In the genomic region with DNA sequence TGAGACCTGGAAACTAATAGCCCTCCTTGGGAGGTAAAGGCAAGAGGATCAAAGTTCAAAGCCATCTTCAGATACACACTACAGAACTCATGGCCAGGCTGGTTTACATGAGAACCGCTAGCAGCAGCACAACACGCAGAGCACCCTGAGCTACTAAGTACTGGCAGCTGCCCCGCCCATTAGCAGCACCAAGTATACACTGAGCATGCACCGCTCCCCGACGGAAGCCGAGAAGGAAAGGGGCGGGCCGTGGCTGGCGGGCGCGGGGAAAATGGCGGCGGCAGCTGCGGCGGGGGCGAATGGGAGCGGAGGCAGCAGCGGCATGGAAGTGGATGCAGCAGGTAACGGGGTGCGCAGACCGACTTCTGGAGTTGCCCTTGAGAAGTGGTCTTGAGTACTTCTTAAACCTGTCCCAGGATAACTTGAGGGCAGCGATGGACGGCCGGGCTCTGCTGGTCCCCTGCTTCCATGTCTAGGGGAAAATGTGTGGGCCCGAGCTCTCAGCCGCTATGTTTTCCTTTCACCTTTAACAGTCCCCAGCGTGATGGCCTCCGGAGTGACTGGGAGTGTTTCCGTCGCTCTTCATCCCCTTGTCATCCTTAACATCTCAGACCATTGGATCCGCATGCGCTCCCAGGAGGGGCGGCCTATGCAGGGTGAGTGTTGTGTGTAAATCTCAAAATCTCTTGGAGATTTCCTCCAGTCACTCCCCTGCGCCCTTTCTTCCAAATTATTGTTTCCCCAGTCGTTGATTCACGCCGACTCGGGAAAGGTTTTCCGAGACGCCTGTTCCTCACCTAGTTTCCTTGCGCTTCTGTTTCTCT, we compare ENCODE assay signal across 7 mouse cellular contexts. TPM values are rescaled to one million over a fixed set of nuclear protein-coding genes. Genes with fewer than 3 reads are reported as not detected.
DNase-seq lines count a peak whose midpoint lies in the region; ATAC-seq lines count a peak whose summit lies in the region.

Cops6 (plus strand) TSS at position 230 of the 824 bp plus-strand sequence.

- no peaks in the 10 kb centered on the region for H3K9me3 ChIP-seq in intestine, embryonic 15.5 days
- no peaks in the 10 kb centered on the region for H3K9me3 ChIP-seq in midbrain, embryonic 10.5 days (replicated peaks)

- no peaks in the 10 kb centered on the region for H3K27me3 ChIP-seq in intestine, embryonic 15.5 days (replicated peaks)
- H3K27me3 ChIP-seq in midbrain, embryonic 10.5 days (ENCODE audit: low read depth, poor library complexity, severe bottlenecking), result no peaks in the 10 kb centered on the region

- H3K9ac ChIP-seq in intestine, embryonic 15.5 days, result peak within 1 kb of the TSS; percentile 73

- peak; percentile 97 for ATAC-seq in intestine, embryonic 15.5 days

- intact Hi-C loops in gastrocnemius, postnatal 36 days (cut with DNase I), result loop anchor here (2.0 kb wide), 1 partner anchor 44 kb away; the partner anchor contains the start of gene Zscan21
- intact Hi-C loops in left cerebral cortex, postnatal 25 days (cut with DNase I), result loop anchor here (1.0 kb wide), 2 partner anchors 10 to 26 kb away; partner anchors contain the start of genes Cnpy4 and Taf6

- H3K4me1 ChIP-seq in intestine, embryonic 15.5 days (replicated peaks), result peaks cover 17% of the 10 kb centered on the region
- H3K4me1 ChIP-seq in midbrain, embryonic 10.5 days, result peaks cover 19% of the 10 kb centered on the region

- under 1% methylated on average over 42 of the region's 42 CpGs for WGBS in intestine, embryonic 15.5 days
- 2% methylated on average over 42 of the region's 42 CpGs for WGBS in midbrain, embryonic 10.5 days

- peaks cover 27% of the 10 kb centered on the region for H3K36me3 ChIP-seq in intestine, embryonic 15.5 days
- peaks cover 41% of the 10 kb centered on the region for H3K36me3 ChIP-seq in midbrain, embryonic 10.5 days

- peak within 1 kb of the TSS; percentile 67 for H3K4me3 ChIP-seq in intestine, embryonic 15.5 days (replicated peaks)
- peak within 1 kb of the TSS; percentile 77 for H3K4me3 ChIP-seq in midbrain, embryonic 10.5 days

- peak within 1 kb of the TSS; percentile 59 for H3K27ac ChIP-seq in intestine, embryonic 15.5 days
- peak within 1 kb of the TSS; percentile 91 for H3K27ac ChIP-seq in midbrain, embryonic 10.5 days (replicated peaks)

- peak within 1 kb of the TSS; percentile 64 for H3K4me2 ChIP-seq in intestine, embryonic 15.5 days (replicated peaks)

- DNase-seq in adrenal gland, adult 2 months, result peak; percentile 96
- peak; percentile 80 for DNase-seq in embryo, embryonic 11.5 days (ENCODE audit: low read depth, low spot score)
- peak; percentile 86 to 92 for DNase-seq in gastrocnemius, postnatal 36 days
- peak; percentile 95 to 97 for DNase-seq in left cerebral cortex, postnatal 25 days (ENCODE audit: low spot score in 2 of 2)
- DNase-seq in midbrain, embryonic 10.5 days (ENCODE audit: low spot score), result peak; percentile 95
- peak; percentile 91 for DNase-seq in right cerebral cortex, postnatal 4 days

RNA-seq across cellular contexts. Expression of gene Cops6, which starts in this region (rescaled TPM):
- 100 to 1,000 TPM; 132 to 160 TPM for total RNA-seq in adrenal gland, adult 2 months (2021)
- 44.6 and 49.2 TPM in 2 replicates for polyA plus RNA-seq in adrenal gland, adult 2 months (2012; rRNA removed)
- total RNA-seq in gastrocnemius, postnatal 36 days (2021), result 10 to 100 TPM; 92.5 to 95.9 TPM
- 276 and 300 TPM in 2 replicates for polyA plus RNA-seq in intestine, embryonic 15.5 days (2015; fragmentation: Nextera tagmentation; extraction: Ambion mirVana)
- total RNA-seq in left cerebral cortex, postnatal 25 days (2021), result 100 to 1,000 TPM; 130 to 133 TPM
- 369 and 387 TPM in 2 replicates for polyA plus RNA-seq in midbrain, embryonic 10.5 days (2016; fragmentation: Nextera tagmentation; extraction: Ambion mirVana)

Comparison
In these comparisons a context has a peak if more than half of its experiments do, and no peak if none do; other contexts are left out.
1. Peak in every context shown above with its lines: DNase-seq, ATAC-seq, H3K4me3 ChIP-seq and H3K27ac ChIP-seq.